Mouse (Mus musculus): Measurements from ENCODE around the gene Plekhs1.

Gene Plekhs1

DNA sequence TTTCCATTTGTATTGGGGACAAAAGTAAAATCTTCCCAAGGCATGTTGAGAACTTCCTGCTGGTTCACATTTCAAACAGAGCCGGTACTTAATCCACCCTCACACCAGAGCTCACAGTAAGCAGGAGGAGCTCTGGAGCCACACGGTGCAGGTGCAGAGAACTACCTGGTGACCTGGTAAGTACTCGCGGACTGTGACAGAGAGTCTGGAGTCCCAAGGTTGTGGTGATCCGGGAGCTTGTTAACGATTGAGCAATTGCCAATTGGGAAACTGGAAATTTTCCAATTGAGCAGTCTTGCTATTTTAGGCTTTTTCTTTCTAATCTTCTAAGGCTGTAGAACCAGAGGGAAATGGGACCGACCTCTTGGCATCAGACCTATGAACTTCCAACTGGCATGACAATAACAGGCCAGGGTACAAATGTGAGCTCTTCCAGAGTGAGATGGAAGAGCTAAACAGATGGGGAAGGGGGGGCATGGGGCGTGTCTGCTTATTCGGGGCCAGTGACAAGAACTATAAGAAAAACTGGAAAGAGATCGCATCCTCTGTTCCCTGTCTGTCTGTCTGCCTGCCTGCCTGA is at the start of gene Plekhs1:
Gene Plekhs1, plus strand, starts transcription at position 119 of the 580 bp plus-strand sequence.
- DNase-seq (ENCODE audit: low spot score in 2 of 2) = no peak

DNA sequence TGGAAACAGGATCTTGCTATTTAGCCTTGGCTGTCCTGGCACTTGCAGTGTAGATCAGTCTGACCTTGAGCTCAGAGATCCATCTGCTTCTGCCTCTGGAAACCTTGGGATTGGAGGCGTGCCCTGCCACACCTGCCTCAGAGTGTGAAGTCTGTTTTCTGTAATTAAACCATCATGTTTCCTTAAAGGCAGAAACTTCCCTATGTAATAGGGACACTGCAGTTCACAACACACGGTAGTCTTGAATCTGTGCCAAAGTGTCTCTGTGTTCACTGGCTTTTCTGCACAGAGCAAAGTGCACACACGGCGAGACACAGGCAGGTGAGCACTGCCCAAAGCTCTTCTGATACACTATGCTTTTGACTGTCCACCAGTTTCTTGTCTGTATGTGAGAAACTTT is 43.0 kb upstream of the Plekhs1 start:
- DNase-seq (ENCODE audit: low spot score in 2 of 2) = no peak

DNA sequence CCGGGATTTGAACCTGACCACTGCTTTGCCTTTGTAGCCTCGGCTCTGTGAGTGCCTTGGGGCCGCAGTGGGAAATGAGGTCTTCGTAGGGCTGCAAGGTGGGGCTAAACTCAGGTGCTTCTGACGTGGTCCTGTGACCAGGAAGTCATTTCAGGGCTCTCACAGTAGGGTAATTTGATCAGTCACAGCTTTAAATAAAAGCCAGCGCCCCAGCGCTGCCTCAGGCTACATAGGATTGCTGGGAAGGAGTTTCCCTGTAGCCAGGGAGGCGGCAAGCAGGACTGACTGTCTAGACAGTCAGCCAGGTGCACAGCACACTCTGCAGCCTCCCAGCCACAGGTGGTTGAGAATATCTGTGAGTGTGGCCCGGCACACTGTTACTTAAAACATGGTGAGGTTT is 42.0 kb upstream of the Plekhs1 start:
- DNase-seq (ENCODE audit: low spot score in 2 of 2) = no peak

DNA sequence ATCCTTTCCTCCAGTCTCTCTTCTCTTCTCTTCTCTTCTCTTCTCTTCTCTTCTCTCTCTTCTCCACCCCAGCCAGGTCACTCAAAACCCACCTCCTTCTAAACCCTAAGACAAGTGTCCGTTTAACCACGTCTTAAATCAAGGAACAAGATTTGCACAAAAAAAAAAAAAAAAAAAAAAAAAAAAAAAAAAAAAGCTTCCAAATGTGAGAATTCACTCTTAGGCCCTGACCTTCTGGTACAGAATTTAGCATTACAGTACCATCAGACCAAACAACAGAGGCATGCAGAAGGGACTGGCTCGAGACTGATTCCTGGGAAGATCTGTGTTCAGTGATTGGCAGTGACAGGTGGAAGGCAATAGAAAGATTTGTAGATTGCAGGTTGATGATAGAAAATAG is 41.1 kb upstream of the Plekhs1 start:
- DNase-seq (ENCODE audit: low spot score in 2 of 2) = no peak

DNA sequence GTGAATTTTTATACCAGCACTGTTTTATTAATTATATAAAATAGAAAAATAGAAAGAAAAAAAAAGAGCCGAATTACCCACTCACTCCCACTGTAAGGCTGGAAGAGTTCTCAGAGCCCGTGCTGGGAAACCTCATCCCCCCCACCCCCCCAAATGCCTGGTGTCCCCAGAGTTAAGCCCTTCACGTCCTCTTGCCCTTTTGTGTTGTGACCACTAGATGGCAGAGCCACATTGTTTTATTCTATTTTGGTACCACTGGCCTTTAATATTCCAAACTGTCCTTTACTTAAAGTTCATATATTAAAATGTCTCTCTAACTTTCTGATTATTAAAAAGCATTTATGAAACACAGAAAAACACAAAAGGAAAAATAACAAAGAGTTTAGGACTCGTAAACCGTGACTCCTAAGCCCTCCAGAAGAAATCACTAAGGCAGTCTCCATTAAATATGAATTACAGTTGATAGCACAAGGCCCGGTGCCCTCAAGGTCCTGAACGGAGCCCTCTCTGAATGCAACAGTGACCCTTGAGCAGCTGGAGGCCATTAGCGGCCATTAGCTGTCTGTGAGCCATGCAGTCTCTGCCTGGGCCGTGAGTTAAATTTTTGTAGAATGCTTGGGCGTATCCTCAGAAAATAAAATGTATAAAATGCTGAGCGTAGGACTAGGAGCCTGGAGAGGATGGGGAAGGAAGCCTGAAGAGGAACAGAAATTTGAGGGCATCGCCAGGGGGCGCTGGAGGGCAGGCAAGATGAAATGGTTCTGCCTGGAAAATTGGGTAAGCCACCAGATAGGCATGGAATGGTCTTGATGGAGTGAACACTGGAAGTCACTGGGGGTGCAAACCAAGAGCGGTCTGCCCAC is 38.7 kb upstream of the Plekhs1 start:
- DNase-seq (ENCODE audit: low spot score in 2 of 2) = peak; percentile 74 to 83

DNA sequence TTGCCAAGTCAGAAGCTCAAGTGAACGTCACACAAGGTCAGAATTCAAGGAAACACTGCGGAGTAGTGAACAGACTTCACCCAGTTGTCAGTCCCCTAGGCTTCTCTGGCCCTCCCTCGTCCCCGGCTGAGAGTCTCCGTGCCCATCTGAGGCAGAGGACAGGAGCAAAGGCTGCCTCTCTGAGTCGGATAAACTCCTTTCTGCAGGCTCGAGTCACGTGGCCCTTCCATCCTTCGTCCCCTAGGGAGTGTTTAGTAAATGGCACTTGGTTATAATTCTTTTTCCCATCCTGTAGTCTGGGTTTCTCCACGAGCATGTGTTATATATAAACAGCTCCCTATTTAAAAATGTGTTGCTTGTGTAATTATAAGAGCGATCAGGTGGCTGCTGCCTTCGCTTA is 38.1 kb upstream of the Plekhs1 start:
- DNase-seq (ENCODE audit: low spot score in 2 of 2) = no peak

DNA sequence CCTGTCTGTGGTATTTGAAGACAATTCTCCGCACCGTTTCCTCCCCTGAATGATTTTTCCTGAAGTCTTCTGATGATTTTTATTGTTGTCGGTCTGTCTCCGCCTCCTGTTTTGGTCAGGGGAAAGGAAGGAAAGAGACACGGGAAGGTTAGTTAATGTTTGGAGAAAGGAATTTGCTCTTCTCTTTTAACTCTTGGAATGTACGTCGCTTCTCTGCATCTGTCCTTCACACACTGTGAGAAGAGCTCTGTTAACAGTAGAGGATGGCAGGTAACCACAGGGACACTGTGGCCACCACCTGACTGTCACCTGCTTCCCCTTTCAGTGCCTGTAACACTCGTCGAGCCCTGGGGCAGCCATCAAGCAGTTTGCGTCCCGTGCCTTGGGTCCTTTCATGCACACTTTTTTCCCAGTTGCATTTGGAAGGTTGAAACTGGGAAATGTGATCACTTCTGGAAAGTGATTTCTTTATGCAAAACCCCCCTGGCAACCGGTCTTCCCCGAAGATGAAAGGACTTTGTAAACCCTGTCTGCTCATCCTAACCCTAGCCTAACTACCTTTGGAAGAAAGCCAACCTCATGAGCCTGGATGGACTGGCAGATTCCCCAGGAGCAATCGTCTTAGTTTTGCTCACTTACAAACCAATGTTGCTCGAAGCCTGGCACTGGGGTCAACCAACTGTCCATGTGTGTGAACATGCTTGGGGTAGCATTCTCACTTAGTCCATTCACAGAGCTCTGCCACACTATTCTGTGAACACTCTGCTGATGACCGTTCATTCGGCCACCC is 36.6 kb upstream of the Plekhs1 start:
- DNase-seq (ENCODE audit: low spot score in 2 of 2) = no peak

DNA sequence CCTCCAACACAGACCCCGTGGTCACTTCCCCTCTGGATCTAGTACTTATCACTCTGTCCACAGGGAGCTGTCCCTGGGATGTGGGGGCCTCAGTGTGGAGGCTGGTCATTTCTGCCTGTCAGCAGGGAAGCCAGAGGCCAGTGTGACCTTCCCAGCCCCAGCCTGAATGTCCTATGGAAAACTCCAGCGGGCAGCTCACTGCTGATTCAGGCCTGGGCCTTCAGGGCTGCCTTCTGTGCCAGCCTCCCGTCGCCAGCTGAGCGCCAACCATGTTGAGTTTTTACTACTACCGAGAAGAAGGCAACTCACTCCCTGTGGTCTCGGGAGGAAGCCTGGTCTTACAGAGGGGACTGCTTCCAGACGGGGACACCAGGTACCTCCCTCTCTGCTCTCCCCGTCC is 35.9 kb upstream of the Plekhs1 start:
- DNase-seq (ENCODE audit: low spot score in 2 of 2) = no peak

DNA sequence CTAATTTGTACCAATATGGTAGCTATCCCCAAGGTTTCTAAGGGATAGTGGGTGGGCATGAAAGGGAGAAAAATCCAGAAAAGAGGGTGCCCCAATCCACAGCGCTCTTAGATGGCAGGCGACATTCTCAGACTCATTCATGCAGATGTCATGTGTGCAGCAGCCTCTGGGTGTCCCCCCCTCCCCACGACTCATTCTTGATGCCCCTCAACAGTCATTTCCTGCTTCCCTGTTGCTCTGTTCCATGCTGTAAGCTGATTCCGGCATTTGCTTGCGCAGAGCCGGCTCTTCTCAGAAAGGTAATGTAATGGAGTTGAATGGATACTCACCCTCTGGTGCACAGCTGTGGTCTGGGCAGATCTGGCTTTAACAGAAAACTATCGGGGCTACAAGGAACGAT is 31.1 kb upstream of the Plekhs1 start:
- DNase-seq (ENCODE audit: low spot score in 2 of 2) = no peak

DNA sequence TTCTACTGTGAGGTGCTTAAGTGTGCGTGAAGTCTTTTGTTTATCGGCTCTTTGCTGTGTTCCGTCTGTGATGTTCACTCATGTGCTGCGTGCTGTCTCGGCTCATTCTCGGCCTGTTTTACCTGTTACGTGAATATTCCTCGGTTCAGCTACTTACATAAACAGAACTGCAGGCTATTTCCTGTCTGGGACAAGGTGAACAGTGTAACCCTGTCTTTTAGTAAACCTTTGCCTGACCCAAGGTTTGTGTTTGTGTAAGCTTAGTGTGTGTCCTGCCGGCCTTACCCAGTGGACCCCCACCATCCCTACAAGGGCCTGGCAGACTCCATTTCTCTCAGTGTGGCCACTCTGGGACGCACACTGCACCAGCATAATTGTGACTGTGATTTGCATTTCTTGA is 28.7 kb upstream of the Plekhs1 start:
- DNase-seq (ENCODE audit: low spot score in 2 of 2) = no peak

DNA sequence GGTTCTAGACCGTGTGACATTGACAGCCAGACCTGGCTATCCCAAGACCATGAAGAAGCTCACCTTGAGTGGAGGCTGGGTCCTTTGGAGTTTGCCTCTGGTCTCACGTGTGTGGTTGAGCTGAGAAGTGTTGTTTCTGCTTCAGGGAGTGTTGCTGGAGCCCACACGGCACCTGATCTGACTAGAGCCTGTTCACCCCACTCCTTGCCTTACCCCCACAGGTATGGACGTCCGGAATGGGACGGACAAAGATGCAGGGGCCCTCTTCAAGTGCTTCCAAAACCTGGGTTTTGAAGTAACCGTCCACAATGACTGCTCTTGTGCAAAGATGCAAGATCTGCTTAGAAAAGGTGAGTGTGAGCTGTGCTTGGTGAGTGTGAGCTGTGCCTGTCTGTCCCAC is 27.9 kb upstream of the Plekhs1 start:
- DNase-seq (ENCODE audit: low spot score in 2 of 2) = no peak

DNA sequence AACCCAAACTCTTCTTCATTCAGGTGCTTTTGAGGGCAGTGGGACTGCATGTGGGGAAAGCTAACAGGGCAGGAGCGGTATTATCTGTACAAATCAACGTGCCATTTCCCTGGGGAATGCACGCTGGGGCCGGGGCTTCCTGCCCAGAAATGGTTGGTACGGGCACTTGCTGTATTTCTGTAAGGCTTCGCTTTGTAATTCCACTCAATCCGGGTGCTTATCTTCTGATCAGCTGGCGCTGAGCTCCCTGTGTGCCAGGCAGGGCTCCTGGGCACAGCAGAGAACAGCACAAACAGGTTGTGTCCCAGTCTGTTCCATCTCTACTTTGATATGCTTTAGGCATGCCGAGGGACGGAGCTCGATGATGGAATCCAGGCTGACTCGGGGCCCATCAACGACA is 25.1 kb upstream of the Plekhs1 start:
- no peak for DNase-seq (ENCODE audit: low spot score in 2 of 2)

DNA sequence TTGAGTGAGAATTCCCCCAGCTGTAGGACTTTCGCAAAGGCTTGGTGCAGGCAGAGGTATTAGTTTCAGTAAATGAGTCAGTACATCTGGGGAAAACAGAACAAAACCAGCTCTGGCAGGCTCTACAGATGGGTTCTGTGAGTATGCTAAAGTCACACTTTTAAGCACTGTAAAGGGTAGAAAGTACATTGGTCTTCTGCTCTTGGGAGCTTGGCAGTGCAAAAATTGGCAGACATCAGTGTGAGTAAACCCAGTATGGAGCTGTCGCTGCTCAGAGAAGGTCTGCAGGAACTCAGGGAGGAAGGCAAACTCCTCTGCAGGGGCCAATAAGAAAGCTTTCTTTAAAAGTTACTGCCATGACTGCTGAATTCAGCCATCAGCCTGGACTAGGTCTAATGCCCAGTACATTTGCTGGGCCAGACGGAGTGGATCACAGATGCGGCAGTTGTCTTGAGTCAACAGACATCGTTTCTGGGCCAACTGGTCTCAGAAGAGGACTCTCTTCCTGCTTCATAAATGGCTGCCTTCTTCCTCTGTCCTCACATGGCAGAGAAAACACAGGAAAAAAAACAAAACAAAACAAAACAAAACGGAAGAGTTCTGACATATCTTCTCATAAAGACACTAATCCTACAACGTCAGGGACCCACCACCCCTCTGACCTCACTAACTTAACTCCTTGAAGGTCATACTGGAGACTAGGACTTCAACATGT is 22.9 kb upstream of the Plekhs1 start:
- DNase-seq (ENCODE audit: low spot score in 2 of 2) = peak in 1 of 2 experiments; percentile 26

DNA sequence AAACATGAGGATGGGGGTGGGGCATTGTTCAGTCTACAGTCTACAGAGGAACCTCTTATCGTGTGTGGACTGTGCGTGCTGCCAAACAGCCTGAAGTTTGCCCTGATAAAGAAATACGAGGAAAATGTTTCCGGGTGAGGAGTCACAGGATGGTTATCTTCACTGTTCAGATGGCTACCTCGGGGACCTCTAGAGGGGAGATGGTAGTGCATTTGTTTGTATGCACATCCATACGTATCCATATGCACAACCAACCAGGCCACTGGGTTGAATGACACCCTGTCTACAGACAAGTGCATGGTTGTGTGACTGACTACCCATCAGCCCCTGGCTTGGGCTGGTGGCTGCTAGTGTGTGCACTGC is 22.4 kb upstream of the Plekhs1 start:
- no peak for DNase-seq (ENCODE audit: low spot score in 2 of 2)

DNA sequence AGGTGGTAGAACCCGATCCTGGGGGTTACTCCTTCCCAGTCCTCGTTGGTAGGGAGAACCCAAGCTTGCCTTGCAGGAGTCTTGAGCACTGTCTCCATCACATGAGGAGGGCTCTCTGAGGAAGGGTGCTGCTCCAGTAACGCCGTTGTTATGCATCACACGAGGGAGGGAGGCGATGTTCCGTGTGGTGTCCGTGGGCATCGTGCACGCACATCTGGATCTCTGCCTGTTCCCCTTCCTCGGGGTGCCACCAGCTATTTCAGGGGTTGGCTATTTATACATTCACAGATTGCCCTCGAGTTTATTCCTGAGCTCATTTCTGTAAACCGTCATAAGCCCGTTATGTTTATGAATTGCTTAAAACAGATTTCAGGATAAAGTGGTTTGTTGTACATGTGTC is 18.0 kb upstream of the Plekhs1 start:
- DNase-seq (ENCODE audit: low spot score in 2 of 2) = no peak

DNA sequence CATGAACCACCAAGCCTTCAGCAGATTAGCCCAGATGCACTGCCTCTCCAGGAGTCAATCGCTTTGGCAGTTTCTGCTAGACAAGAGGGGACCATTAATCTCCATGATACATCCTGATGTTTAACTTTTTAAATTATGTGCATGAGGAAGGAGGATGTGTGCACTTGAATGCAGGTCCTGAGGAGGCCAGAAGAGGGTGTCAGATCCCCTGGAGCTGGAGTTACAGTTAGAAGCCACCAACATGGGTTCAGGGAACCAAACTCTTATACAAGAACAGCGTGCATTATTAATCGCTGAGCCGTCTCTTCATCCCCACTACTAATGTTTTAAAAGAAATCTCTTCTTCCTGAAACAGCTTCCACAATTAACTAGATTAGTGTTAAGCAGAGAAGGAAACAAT is 12.7 kb upstream of the Plekhs1 start:
- no peak for DNase-seq (ENCODE audit: low spot score in 2 of 2)

DNA sequence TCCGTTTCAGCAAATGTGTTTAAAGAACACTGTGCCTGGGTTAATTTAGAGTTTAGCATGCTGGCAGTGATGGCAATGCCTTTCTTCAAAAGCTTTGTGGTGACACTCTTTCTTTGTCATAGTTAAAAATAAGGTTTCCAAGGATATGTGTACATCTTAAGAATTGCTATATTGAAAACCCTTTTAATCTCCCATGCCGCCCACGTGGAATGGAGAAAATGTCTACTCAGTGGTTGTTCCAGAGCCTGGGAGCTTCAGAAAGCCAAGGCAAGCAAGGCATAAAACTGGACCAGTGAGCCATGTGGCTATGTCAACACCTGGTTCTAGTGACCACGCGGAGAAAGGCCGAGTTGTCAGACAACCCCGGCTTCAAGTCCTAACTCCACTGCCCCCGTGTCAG is 11.9 kb upstream of the Plekhs1 start:
- DNase-seq (ENCODE audit: low spot score in 2 of 2) = no peak

DNA sequence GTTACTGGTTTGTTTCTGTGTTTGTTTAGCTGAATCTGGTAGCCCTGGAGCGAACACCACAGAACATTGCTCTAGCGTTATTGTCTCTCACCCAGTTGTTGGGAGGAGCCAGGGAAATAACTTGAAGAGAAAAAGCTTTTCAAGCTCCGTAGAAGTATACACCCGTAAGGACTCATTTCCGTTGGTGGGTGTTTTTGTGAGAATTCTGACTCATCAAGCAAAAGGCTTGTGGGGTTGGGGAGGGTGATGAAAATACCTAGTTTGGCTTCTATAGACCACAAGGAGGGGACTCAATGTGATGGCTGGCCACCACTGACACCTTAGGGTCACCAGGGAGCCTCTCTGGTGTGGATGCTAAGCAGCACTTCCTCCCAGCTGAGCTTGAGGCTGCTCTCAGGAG is 10.5 kb upstream of the Plekhs1 start:
- no peak for DNase-seq (ENCODE audit: low spot score in 2 of 2)

DNA sequence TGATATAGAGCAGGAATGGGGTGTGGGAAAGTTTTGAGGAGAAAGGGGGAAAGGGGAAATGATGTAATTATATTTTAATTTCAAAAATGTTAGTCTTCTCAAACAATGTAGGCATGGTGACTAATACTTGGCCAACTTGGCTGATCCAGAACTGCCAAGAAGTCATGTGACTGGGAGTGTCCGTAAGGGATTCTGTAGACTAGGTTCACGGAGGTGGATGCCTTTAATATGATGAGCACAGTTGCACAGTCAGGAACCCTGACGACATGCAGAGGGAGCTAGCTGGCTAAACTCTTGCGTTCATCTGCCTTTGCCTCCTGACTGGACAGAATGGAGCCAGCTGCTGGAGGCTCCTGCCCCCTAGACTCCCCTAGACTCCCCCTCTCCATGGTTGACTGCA is 9.6 kb upstream of the Plekhs1 start:
- DNase-seq (ENCODE audit: low spot score in 2 of 2) = peak in 1 of 2 experiments; percentile 7

DNA sequence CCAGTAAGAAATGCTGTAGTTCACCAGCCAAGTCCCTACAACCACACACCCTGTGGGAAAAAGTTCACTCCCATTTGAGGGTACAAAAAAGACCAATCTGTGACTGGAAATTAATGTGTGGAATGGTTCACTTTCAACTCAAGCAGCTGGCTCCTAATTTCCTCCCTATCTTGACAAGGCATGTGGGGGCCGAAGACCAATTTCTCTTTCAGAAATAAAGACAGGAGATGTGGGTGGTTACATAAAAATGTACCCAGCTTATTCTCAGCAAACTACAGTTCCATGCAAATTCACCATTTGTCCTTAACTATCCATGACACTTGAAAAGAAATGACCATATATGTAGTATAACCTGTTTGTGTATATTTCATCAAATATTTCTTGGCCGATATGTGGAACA is 9.0 kb upstream of the Plekhs1 start:
- no peak for DNase-seq (ENCODE audit: low spot score in 2 of 2)

DNA sequence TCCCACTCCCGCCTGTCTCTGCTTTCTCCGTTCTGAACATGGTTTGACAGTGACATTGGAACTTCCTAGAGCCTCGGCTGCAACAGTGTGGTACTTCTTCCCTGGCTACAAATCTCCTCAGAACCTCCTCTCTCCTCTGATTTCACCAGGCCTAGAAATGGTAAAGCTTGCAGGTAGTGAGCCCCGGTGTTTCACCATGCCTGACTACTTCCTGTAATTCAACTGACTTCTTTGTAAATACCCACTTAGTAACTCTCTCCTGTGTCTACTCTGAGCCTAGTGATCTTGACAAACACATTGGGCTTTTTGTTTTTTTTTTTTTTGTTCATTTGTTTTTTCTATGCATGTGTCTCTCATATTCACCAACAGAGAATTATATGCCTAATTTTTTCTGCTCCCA is 6.6 kb upstream of the Plekhs1 start:
- no peak for DNase-seq (ENCODE audit: low spot score in 2 of 2)

DNA sequence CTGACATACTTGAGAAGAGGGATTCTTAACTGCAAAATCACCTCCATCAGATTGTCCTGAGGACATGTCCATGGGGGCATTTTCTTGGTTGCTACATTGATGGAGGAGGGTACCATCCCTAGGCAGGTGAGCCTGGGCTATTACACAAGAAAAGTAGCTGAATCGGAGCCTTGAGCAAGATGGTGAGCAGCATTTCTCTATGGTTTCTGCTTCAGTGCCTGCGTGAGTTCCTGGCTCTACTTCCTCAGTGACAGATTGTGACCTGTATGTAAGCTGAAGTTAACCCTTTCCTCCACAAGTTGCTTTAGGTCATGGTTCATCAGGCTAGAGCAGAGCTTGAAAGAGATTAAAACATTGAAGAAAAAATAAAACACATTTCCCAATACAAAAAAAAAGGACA is 6.1 kb upstream of the Plekhs1 start:
- DNase-seq (ENCODE audit: low spot score in 2 of 2) = no peak

Data from urinary bladder, postnatal 36 days (tissue).